Mouse (Mus musculus): ENCODE results near the gene Sox12.
"Not testable (repeated sequence)": the region's sequence is repeated elsewhere in the genome, so short reads cannot be mapped to it uniquely, and the experiment has no call there.

Sox12 gene

GRCm38 (mm10) chr2:152397680-152398435 is at the start of gene Sox12:
Sox12 (minus strand) TSS chr2:152398063.
- DNase-seq (ENCODE audit: extremely low spot score): peak; percentile 97

- DNase-seq (ENCODE audit: extremely low spot score): no peak
These were observed 49.6 kb upstream of the Sox12 start for GRCm38 (mm10) chr2:152447461-152447860.

GRCm38 (mm10) chr2:152446642-152447041 is 48.8 kb upstream of the Sox12 start:
- no peak for DNase-seq (ENCODE audit: extremely low spot score)

GRCm38 (mm10) chr2:152443281-152443680 is 45.4 kb upstream of the Sox12 start:
- DNase-seq (ENCODE audit: extremely low spot score): no peak

GRCm38 (mm10) chr2:152442322-152442721 is 44.5 kb upstream of the Sox12 start:
- no peak for DNase-seq (ENCODE audit: extremely low spot score)

- DNase-seq (ENCODE audit: extremely low spot score): no peak
These were observed 42.0 kb upstream of the Sox12 start for GRCm38 (mm10) chr2:152439833-152440232.

GRCm38 (mm10) chr2:152438963-152439362 is 41.1 kb upstream of the Sox12 start:
- no peak for DNase-seq (ENCODE audit: extremely low spot score)

GRCm38 (mm10) chr2:152436983-152437860 is 39.4 kb upstream of the Sox12 start:
- peak; percentile 87 for DNase-seq (ENCODE audit: extremely low spot score)

GRCm38 (mm10) chr2:152436405-152436901 is 38.6 kb upstream of the Sox12 start:
- DNase-seq (ENCODE audit: extremely low spot score): no peak

- not testable (repeated sequence) for DNase-seq (ENCODE audit: extremely low spot score)
These were observed 30.6 kb upstream of the Sox12 start for GRCm38 (mm10) chr2:152428481-152428880.

- DNase-seq (ENCODE audit: extremely low spot score): no peak
These were observed 29.6 kb upstream of the Sox12 start for GRCm38 (mm10) chr2:152427493-152427892.

GRCm38 (mm10) chr2:152415786-152416185 is 17.9 kb upstream of the Sox12 start:
- no peak for DNase-seq (ENCODE audit: extremely low spot score)

GRCm38 (mm10) chr2:152415287-152415686 is 17.4 kb upstream of the Sox12 start, which contains the start of gene 6820408C15Rik:
6820408C15Rik (plus strand) TSS chr2:152415587.
- no peak for DNase-seq (ENCODE audit: extremely low spot score)

- peak; percentile 93 for DNase-seq (ENCODE audit: extremely low spot score)
These were observed 16.8 kb upstream of the Sox12 start, which contains the start of gene Zcchc3 for GRCm38 (mm10) chr2:152414591-152415165. Zcchc3 (minus strand) TSS chr2:152415027.

- DNase-seq (ENCODE audit: extremely low spot score): no peak
These were observed 16.1 kb upstream of the Sox12 start for GRCm38 (mm10) chr2:152413765-152414584.

GRCm38 (mm10) chr2:152413158-152413764 is 15.4 kb upstream of the Sox12 start:
- DNase-seq (ENCODE audit: extremely low spot score): no peak

- DNase-seq (ENCODE audit: extremely low spot score): peak; percentile 39
These were observed 14.8 kb upstream of the Sox12 start for GRCm38 (mm10) chr2:152412526-152413157.

- DNase-seq (ENCODE audit: extremely low spot score): no peak
These were observed 13.6 kb upstream of the Sox12 start for GRCm38 (mm10) chr2:152411471-152411870.

GRCm38 (mm10) chr2:152410971-152411371 is 13.1 kb upstream of the Sox12 start:
- peak; percentile 96 for DNase-seq (ENCODE audit: extremely low spot score)

- DNase-seq (ENCODE audit: extremely low spot score): no peak
These were observed 11.9 kb upstream of the Sox12 start for GRCm38 (mm10) chr2:152409781-152410180.

Measured in embryo, embryonic 9.5 days (tissue).